Mouse (Mus musculus): ENCODE data around the gene Rdh9. TPM values are rescaled to one million over a fixed set of nuclear protein-coding genes. Genes with fewer than 3 reads are reported as not detected.
"Not testable (repeated sequence)": the region's sequence is repeated elsewhere in the genome, so short reads cannot be mapped to it uniquely, and the experiment has no call there.

Gene Rdh9
- total and polyA plus RNA-seq, 3 experiments: 0.16 TPM; not detected in 2

GRCm38 (mm10) chr10:127802236-127802635, 26.1 kb downstream of the Rdh9 start:
- Histone ChIP-seq H3K4me1 (ENCODE audit: insufficient read depth, low read depth, low read length) (no peaks in the 10 kb centered on the region), H3K4me3 (ENCODE audit: low read depth, low read length) (no peak overlapping the region), H3K36me3 (replicated peaks) (no peaks in the 10 kb centered on the region), H3K27me3 (ENCODE audit: insufficient read depth, low read length) (no peaks in the 10 kb centered on the region), H3K9me3 (replicated peaks) (no peaks in the 10 kb centered on the region)
- no peak for ATAC-seq (ENCODE audit: extremely low read depth, insufficient number of reproducible peaks, low FRiP score, poor library complexity, severe bottlenecking)
- TF ChIP-seq TAL1 (conservative IDR thresholded peaks at IDR 0.05; ENCODE audit: low read depth, low read length) (no peak), POLR2AphosphoS5 (IDR thresholded peaks at IDR 0.05; ENCODE audit: insufficient replicate concordance, low read depth, low read length) (no peak), GATA1 (IDR thresholded peaks at IDR 0.05; ENCODE audit: borderline replicate concordance, low read length) (no peak), CTCF (IDR thresholded peaks at IDR 0.05; ENCODE audit: low read depth, low read length) (no peak), GATA2 (IDR thresholded peaks at IDR 0.05; ENCODE audit: borderline replicate concordance, low read depth, low read length) (no peak)
- no peak for DNase-seq (ENCODE audit: low spot score)

DNA sequence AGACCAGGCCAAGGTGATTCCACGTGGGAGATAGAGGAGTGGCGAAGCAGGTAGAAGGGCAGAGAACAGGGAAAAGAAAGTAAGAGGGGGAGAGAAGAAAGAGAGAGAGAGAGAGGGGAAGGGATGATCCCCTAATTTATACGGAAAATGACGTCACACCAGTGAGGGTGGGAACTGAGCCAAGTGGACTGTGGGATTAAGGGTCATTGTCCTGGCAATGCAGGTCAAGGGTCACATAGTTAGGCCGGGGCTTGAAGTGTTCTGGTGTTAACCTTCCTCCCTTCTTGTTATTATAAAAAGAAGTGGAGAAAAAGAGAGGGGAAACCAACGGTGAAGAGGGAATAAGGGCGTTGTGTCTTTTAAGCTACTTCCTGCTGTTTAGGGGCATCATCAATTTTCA, 28.2 kb downstream of the Rdh9 start:
- ATAC-seq (ENCODE audit: extremely low read depth, insufficient number of reproducible peaks, low FRiP score, poor library complexity, severe bottlenecking) (no peak), DNase-seq (ENCODE audit: low spot score) (no peak)
- H3K4me3 ChIP-seq (ENCODE audit: low read depth, low read length): no peak overlapping the region
- 0 out of 2 replicates have a peak, but pooled peaks cover 4% of the 10 kb centered on the region for H3K27me3 ChIP-seq (ENCODE audit: insufficient read depth, low read length)
- H3K4me1 ChIP-seq (ENCODE audit: insufficient read depth, low read depth, low read length): no peaks in the 10 kb centered on the region; the same call in 1 of the 2 replicates
- TF ChIP-seq GATA1 (IDR thresholded peaks at IDR 0.05; ENCODE audit: borderline replicate concordance, low read length) (no peak), POLR2AphosphoS5 (IDR thresholded peaks at IDR 0.05; ENCODE audit: insufficient replicate concordance, low read depth, low read length) (no peak), TAL1 (conservative IDR thresholded peaks at IDR 0.05; ENCODE audit: low read depth, low read length) (no peak), CTCF (IDR thresholded peaks at IDR 0.05; ENCODE audit: low read depth, low read length) (no peak), GATA2 (IDR thresholded peaks at IDR 0.05; ENCODE audit: borderline replicate concordance, low read depth, low read length) (no peak)
- no peaks in the 10 kb centered on the region for H3K9me3 ChIP-seq (replicated peaks)
- no peaks in the 10 kb centered on the region for H3K36me3 ChIP-seq (replicated peaks)

- TF ChIP-seq CTCF (IDR thresholded peaks at IDR 0.05; ENCODE audit: low read depth, low read length) (no peak), GATA2 (IDR thresholded peaks at IDR 0.05; ENCODE audit: borderline replicate concordance, low read depth, low read length) (no peak), GATA1 (IDR thresholded peaks at IDR 0.05; ENCODE audit: borderline replicate concordance, low read length) (no peak), TAL1 (conservative IDR thresholded peaks at IDR 0.05; ENCODE audit: low read depth, low read length) (no peak), POLR2AphosphoS5 (IDR thresholded peaks at IDR 0.05; ENCODE audit: insufficient replicate concordance, low read depth, low read length) (no peak)
- DNase-seq (ENCODE audit: low spot score): no peak
- Histone ChIP-seq H3K36me3 (replicated peaks) (no peaks in the 10 kb centered on the region), H3K4me3 (ENCODE audit: low read depth, low read length) (no peak overlapping the region), H3K9me3 (replicated peaks) (no peaks in the 10 kb centered on the region), H3K4me1 (ENCODE audit: insufficient read depth, low read depth, low read length) (no peaks in the 10 kb centered on the region), H3K27me3 (ENCODE audit: insufficient read depth, low read length) (peaks cover 9% of the 10 kb centered on the region)
- ATAC-seq (ENCODE audit: extremely low read depth, insufficient number of reproducible peaks, low FRiP score, poor library complexity, severe bottlenecking): no peak
Measured at GRCm38 (mm10) chr10:127815888-127816287, 39.7 kb downstream of the Rdh9 start.

DNA sequence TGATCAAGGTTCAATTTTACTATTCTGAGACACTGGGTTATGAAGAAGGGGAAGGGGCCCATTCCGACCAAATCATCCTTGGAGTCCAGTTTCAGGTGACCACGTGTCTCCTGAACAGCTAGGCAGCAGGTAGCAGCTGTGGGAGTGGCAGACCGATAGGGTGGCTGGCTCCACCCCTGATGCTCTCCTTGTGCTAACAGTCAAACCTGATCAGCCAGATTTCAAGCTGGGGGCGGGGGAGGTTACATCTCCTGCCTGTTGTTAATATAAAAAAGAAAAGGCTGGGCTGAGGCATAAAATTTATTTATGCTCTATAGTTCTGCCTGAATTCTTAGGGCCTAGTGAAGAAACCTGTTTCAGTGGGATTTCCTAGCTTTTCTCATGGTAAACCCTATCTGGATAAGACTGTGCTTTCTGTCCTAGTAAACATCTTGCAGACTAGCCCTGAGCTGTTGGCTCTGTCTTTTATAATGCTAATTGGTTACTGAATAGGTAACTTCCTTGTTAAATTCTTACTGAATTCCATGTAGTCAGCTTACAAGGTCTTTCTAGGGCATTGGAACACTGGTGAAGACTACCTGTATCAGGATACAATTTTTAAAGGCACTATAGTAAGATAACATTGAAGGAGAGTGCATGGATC, 41.2 kb downstream of the Rdh9 start:
- peaks cover 10% of the 10 kb centered on the region for H3K27me3 ChIP-seq (ENCODE audit: insufficient read depth, low read length)
- ATAC-seq (ENCODE audit: extremely low read depth, insufficient number of reproducible peaks, low FRiP score, poor library complexity, severe bottlenecking); H3K9me3 ChIP-seq (replicated peaks); H3K4me3 ChIP-seq (ENCODE audit: low read depth, low read length); H3K4me1 ChIP-seq (ENCODE audit: insufficient read depth, low read depth, low read length); H3K36me3 ChIP-seq (replicated peaks); DNase-seq (ENCODE audit: low spot score): not testable (repeated sequence)

DNA sequence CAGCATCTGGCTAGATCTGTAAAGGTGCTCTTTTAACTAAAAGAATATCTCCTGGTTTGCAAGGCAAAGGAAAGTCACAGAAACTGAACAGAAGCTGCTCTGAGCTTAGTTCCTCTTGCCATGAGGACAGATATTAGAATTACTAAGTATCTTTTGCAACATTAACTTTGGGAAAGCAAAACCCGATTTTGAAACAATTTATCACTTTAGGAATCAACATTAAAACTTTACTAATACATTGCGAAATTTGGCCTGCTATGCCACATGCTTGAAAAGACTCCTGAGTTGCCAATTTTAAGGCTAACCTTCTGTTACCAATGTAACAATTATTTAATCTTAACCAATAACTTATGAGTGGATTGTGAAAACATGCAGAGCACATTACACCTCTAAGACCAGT, 45.6 kb downstream of the Rdh9 start:
- not testable (repeated sequence) for ATAC-seq (ENCODE audit: extremely low read depth, insufficient number of reproducible peaks, low FRiP score, poor library complexity, severe bottlenecking); DNase-seq (ENCODE audit: low spot score); H3K4me3 ChIP-seq (ENCODE audit: low read depth, low read length); H3K9me3 ChIP-seq (replicated peaks); H3K4me1 ChIP-seq (ENCODE audit: insufficient read depth, low read depth, low read length); H3K36me3 ChIP-seq (replicated peaks)
- H3K27me3 ChIP-seq (ENCODE audit: insufficient read depth, low read length): peaks cover 12% of the 10 kb centered on the region

DNA sequence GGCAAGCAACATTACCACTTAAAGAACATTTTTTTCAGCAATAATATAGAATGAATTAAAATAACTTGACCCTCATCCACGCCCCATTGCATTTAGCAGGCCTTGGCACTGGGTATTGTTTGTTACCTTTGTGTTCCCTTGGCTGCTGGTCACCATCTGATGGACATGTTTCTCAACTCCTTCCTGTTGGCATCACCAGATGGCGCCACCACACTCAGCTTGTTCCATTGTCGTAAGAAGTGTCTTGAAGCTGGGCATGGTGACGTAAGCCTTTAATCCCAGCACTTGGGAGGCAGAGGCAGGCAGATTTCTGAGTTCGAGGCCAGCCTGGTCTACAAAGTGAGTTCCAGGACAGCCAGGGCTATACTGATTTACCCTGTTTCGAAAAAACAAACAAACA, 49.2 kb downstream of the Rdh9 start:
- ATAC-seq (ENCODE audit: extremely low read depth, insufficient number of reproducible peaks, low FRiP score, poor library complexity, severe bottlenecking): peak; percentile 40; the same call in 1 of the 2 replicates
- Histone ChIP-seq H3K9me3 (replicated peaks) (no peaks in the 10 kb centered on the region), H3K27me3 (ENCODE audit: insufficient read depth, low read length) (peaks cover 8% of the 10 kb centered on the region; the same call in 1 of the 2 replicates), H3K36me3 (replicated peaks) (no peaks in the 10 kb centered on the region), H3K4me1 (ENCODE audit: insufficient read depth, low read depth, low read length) (peaks cover 2% of the 10 kb centered on the region; the same call in 1 of the 2 replicates), H3K4me3 (ENCODE audit: low read depth, low read length) (no peak overlapping the region)
- TF ChIP-seq TAL1 (conservative IDR thresholded peaks at IDR 0.05; ENCODE audit: low read depth, low read length): no peak
- no peak for TF ChIP-seq CTCF (IDR thresholded peaks at IDR 0.05; ENCODE audit: low read depth, low read length)
- TF ChIP-seq GATA1 (IDR thresholded peaks at IDR 0.05; ENCODE audit: borderline replicate concordance, low read length): no peak
- no peak for TF ChIP-seq GATA2 (IDR thresholded peaks at IDR 0.05; ENCODE audit: borderline replicate concordance, low read depth, low read length)
- TF ChIP-seq POLR2AphosphoS5 (IDR thresholded peaks at IDR 0.05; ENCODE audit: insufficient replicate concordance, low read depth, low read length): no peak
- DNase-seq (ENCODE audit: low spot score): no peak

DNA sequence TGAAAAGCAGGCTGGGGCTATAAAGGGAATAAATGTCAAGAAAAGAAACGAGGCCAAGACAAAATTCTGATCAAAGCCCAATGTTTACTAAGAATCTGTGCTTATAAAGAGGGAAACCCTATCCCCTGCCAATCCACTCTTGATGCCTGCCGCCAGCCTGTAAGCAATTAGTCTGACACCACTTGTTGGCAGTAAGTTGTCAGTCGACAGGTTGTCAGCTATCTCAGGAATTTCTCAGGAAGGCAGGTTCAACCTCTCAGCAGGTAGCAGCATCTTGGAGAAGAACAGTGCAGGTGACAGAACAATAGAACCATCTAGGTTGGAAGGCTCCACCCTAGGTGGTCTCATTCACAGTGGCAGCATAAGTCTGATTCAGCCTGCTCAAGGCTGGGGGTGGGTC, 52.9 kb downstream of the Rdh9 start:
- Histone ChIP-seq H3K9me3 (replicated peaks) (no peaks in the 10 kb centered on the region), H3K4me3 (ENCODE audit: low read depth, low read length) (no peak overlapping the region), H3K36me3 (replicated peaks) (no peaks in the 10 kb centered on the region), H3K4me1 (ENCODE audit: insufficient read depth, low read depth, low read length) (peaks cover 2% of the 10 kb centered on the region; the same call in 1 of the 2 replicates), H3K27me3 (ENCODE audit: insufficient read depth, low read length) (peaks cover 3% of the 10 kb centered on the region; the same call in 1 of the 2 replicates)
- TF ChIP-seq CTCF (IDR thresholded peaks at IDR 0.05; ENCODE audit: low read depth, low read length) (no peak), POLR2AphosphoS5 (IDR thresholded peaks at IDR 0.05; ENCODE audit: insufficient replicate concordance, low read depth, low read length) (no peak), TAL1 (conservative IDR thresholded peaks at IDR 0.05; ENCODE audit: low read depth, low read length) (no peak), GATA1 (IDR thresholded peaks at IDR 0.05; ENCODE audit: borderline replicate concordance, low read length) (no peak), GATA2 (IDR thresholded peaks at IDR 0.05; ENCODE audit: borderline replicate concordance, low read depth, low read length) (no peak)
- no peak for ATAC-seq (ENCODE audit: extremely low read depth, insufficient number of reproducible peaks, low FRiP score, poor library complexity, severe bottlenecking)
- DNase-seq (ENCODE audit: low spot score): no peak

DNA sequence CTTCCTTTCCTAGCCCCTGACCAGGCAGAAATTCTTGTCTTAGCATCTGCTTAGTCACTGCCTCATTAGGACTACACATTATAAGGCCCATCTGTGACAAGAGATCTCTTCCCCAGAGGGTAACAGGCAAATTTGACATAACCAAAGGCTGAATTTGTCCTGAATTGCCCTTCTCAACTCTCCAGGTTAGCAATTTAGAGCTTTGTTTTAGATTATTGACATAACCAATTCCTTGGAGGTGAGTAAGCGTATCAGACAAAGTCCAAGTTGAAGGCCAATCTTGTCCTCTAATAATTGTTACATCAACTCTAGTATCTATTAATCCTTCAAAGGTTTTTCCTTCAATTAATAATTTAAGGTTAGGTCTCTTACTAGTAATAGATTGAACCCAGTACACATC, 58.0 kb downstream of the Rdh9 start:
- not testable (repeated sequence) for H3K36me3 ChIP-seq (replicated peaks); ATAC-seq (ENCODE audit: extremely low read depth, insufficient number of reproducible peaks, low FRiP score, poor library complexity, severe bottlenecking); H3K4me3 ChIP-seq (ENCODE audit: low read depth, low read length); H3K4me1 ChIP-seq (ENCODE audit: insufficient read depth, low read depth, low read length); DNase-seq (ENCODE audit: low spot score); H3K27me3 ChIP-seq (ENCODE audit: insufficient read depth, low read length)
- H3K9me3 ChIP-seq (replicated peaks): peaks cover 18% of the 10 kb centered on the region

Data from G1E (cell line).